Mouse (Mus musculus): ENCODE results near the gene Lsm7. TPM values are rescaled to one million over a fixed set of nuclear protein-coding genes. Genes with fewer than 3 reads are reported as not detected.

Lsm7 gene
- polyA plus RNA-seq, 1 experiment from 2014 or later, result 337 TPM

DNA sequence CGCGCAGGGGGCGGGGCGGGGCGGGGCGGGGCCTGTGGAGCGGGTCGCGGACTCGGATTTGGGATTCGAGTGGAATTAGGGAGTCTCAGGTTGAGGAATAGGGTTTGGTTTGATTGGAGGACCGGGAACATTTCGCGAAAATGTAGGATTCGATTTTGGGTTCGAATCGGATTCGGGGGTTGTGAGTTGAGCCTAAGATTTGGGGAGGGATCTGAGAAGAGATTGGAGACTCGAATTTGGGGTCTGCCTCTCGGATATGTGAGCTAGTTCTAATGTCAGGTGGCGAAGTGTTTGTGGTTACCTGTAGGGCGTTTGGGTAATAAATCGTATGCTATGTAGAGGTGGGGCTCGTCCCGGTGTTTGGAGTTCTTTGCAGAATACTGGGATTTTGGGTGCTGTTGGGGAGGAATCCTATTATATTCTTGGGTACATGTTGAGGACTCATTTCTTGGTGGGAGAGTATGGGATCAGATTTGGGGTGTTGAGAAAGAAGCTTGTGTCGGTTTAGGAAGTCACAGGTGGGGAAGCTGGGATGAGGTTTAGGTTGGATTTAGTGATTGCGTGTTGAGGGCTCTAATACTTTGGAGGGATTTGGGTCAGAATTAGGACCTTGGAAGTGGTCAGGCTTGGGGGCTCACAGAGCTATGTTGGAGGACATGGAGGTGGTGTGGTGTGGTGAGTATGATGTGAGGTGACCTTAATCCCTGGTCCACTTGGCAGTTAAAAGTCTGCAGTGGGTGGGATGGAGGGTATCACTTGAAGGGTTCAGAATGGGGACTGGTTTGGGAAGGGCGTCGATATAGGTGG, 27.7 kb downstream of the Lsm7 start:
- TF ChIP-seq CTCF (IDR thresholded peaks at IDR 0.05; ENCODE audit: low read depth), result no peak
- Histone ChIP-seq H3K27ac (ENCODE audit: low read depth) (peak overlapping the region; percentile 89), H3K27me3 (ENCODE audit: insufficient read depth, low read length) (no peaks in the 10 kb centered on the region), H3K36me3 (ENCODE audit: insufficient read depth) (peaks cover 24% of the 10 kb centered on the region), H3K9ac (peak overlapping the region; percentile 85), H3K9me3 (ENCODE audit: low read depth, low read length) (no peaks in the 10 kb centered on the region), H3K4me1 (ENCODE audit: insufficient read depth) (no peaks in the 10 kb centered on the region), H3K4me2 (peak overlapping the region; percentile 97), H3K4me3 (ENCODE audit: low read depth, low read length) (peak overlapping the region; percentile 65)
- ATAC-seq (ENCODE audit: insufficient read depth), result no peak
- 6% methylated on average over 29 of the region's 29 CpGs for WGBS
- no peak for DNase-seq

DNA sequence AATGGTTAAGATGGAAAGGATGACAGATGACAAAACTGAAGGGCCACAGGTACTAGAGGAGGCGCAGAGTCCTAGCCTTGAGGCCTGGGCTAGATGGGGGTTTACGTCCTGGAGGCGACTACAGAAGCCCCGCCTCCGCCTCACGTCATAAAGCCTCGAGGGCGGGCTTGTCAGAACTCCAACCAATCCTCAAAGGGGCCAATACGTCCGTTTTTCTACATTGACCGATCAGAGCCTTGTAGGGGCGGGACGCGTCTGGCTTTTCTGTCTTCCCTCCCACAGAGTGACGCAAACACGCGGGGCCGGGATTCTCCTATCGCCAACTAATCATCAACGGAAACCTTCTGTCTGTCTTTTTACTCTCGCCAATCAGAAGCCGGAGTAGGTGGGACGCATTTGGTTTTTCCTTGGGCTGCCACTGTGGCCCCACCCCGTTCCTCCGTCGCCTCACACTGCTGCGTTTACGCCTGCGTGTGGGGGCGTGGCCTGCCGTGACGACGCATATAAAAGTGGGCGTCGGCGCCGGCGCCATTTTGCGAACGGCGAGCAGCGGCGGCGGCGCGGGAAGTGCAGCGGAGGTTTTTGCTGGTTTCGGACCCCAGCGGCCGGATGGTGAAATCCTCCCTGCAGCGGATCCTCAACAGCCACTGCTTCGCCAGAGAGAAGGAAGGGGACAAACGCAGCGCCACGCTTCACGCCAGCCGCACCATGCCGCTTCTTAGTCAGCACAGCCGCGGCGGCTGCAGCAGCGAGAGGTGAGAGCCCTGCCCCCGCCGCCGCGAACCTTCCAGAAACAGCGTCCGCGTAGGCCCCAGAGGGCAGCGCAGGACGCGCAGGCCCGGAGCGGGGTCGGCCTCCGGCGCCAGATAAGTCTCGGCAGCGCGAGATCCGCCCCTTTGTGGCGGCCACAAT, 28.6 kb downstream of the Lsm7 start, which contains the start of gene Oaz1:
Gene Oaz1 (plus strand): TSS at position 506 of the 912 bp plus-strand sequence.
- H3K4me3 ChIP-seq (ENCODE audit: low read depth, low read length), result peak within 1 kb of the TSS; percentile 65
- no peaks in the 10 kb centered on the region for H3K4me1 ChIP-seq (ENCODE audit: insufficient read depth)
- H3K4me2 ChIP-seq, result peak within 1 kb of the TSS; percentile 97
- H3K36me3 ChIP-seq (ENCODE audit: insufficient read depth), result peaks cover 24% of the 10 kb centered on the region
- DNase-seq, result peak; percentile 100
- under 1% methylated on average over 77 of the region's 82 CpGs for WGBS
- peak; percentile 97 for ATAC-seq (ENCODE audit: insufficient read depth)
- peak within 1 kb of the TSS; percentile 85 for H3K9ac ChIP-seq
- H3K27ac ChIP-seq (ENCODE audit: low read depth), result peak within 1 kb of the TSS; percentile 89
- no peaks in the 10 kb centered on the region for H3K27me3 ChIP-seq (ENCODE audit: insufficient read depth, low read length)
- TF ChIP-seq CTCF (IDR thresholded peaks at IDR 0.05; ENCODE audit: low read depth), result no peak
- no peaks in the 10 kb centered on the region for H3K9me3 ChIP-seq (ENCODE audit: low read depth, low read length)

DNA sequence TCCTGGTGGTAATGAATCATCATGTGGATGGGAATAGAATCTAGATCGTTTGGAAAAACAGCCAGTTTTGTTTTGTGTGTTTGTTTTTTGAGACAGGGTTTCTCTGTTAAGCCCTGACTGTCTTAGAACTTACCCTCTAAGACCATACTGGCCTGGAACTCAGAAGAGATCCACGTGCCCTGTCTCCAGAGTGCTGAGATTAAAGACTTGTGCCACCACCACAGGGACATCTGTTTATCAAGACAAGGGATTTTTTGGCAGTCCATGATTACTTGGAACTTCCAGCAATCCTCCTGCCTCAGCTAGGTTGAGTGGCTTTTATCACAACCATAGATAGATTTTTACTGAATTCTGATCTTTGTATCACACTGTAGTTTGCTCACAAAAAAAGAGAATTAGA, 30.2 kb downstream of the Lsm7 start:
- no peak for DNase-seq
- no peak for ATAC-seq (ENCODE audit: insufficient read depth)
- no peak for TF ChIP-seq CTCF (IDR thresholded peaks at IDR 0.05; ENCODE audit: low read depth)
- Histone ChIP-seq H3K4me3 (ENCODE audit: low read depth, low read length) (no peak overlapping the region), H3K27me3 (ENCODE audit: insufficient read depth, low read length) (no peaks in the 10 kb centered on the region), H3K27ac (ENCODE audit: low read depth) (no peak overlapping the region), H3K9ac (no peak overlapping the region), H3K4me2 (no peak overlapping the region), H3K36me3 (ENCODE audit: insufficient read depth) (peaks cover 16% of the 10 kb centered on the region), H3K4me1 (ENCODE audit: insufficient read depth) (no peaks in the 10 kb centered on the region), H3K9me3 (ENCODE audit: low read depth, low read length) (no peaks in the 10 kb centered on the region)
- 58% methylated on average over 2 of the region's 2 CpGs for WGBS

DNA sequence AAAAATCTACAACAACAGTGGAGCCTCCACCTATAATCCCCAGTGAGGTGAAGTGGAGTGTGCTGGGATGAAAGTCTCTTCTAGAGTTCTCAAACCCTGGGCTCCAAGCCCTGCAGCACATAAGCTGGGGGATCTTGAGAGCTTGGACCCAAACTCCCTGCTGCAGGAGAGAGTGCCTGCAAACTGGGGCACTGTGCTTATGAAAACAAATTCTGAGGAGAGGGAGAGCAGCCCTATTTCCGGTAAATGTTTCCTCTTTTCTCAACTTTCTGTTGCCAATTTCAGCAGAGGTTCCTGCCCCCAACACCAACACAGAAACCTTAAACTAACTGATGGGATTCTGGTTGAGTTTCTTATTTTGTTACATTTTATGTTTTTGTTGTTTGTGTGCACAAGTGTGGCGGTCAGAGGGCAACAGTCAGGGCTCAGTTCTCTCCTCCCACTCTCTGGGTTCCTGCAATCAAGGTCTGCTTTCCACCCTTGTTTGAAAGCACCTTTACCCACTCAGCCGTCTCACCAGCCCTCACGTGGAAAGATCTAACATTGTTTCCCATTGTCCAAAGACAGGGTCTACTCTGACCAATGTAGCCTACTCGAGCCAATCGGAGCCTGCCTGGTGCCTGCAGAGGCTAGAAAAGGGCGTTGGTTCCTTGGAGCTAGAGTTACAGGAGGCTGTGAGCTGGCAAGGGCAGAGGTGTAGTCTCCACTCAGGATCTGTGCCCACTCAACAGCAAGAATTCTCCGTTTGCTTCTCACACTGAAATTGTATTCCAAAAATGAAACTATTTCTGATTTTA, 31.0 kb downstream of the Lsm7 start:
- H3K4me1 ChIP-seq (ENCODE audit: insufficient read depth), result no peaks in the 10 kb centered on the region
- H3K4me2 ChIP-seq, result no peak overlapping the region
- no peaks in the 10 kb centered on the region for H3K27me3 ChIP-seq (ENCODE audit: insufficient read depth, low read length)
- no peaks in the 10 kb centered on the region for H3K9me3 ChIP-seq (ENCODE audit: low read depth, low read length)
- TF ChIP-seq CTCF (IDR thresholded peaks at IDR 0.05; ENCODE audit: low read depth), result no peak
- H3K36me3 ChIP-seq (ENCODE audit: insufficient read depth), result peaks cover 8% of the 10 kb centered on the region; the same call in 1 of the 2 replicates
- ATAC-seq (ENCODE audit: insufficient read depth) (no peak), DNase-seq (no peak)
- WGBS, result 61% methylated on average over 8 of the region's 8 CpGs
- H3K27ac ChIP-seq (ENCODE audit: low read depth), result no peak overlapping the region
- H3K4me3 ChIP-seq (ENCODE audit: low read depth, low read length), result no peak overlapping the region
- H3K9ac ChIP-seq, result no peak overlapping the region

DNA sequence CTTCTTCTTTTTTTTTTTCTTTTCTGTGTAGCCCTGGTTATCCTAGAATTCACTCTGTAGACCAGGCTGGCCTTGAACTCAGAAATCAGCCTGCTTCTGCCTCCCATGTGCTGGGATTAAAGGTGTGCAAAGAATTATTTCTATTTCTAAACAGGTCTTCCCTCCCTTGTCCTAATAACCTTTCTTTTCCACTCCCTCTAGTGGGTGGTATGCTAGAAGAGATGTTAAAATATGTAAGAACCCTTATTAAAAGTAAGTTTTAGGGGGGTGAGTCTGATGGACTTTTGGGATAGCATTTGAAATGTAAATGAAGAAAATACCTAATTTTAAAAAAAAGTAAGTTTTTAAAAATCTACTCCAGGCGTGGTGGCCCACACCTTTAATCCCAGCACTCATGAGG, 31.7 kb downstream of the Lsm7 start:
- no peaks in the 10 kb centered on the region for H3K9me3 ChIP-seq (ENCODE audit: low read depth, low read length)
- H3K9ac ChIP-seq, result no peak overlapping the region
- 75% methylated on average over 1 of the region's 1 CpGs for WGBS
- no peak for ATAC-seq (ENCODE audit: insufficient read depth)
- no peaks in the 10 kb centered on the region for H3K27me3 ChIP-seq (ENCODE audit: insufficient read depth, low read length)
- peaks cover 2% of the 10 kb centered on the region; the same call in 1 of the 2 replicates for H3K36me3 ChIP-seq (ENCODE audit: insufficient read depth)
- H3K4me1 ChIP-seq (ENCODE audit: insufficient read depth), result no peaks in the 10 kb centered on the region
- no peak overlapping the region for H3K4me3 ChIP-seq (ENCODE audit: low read depth, low read length)
- H3K4me2 ChIP-seq, result no peak overlapping the region
- TF ChIP-seq CTCF (IDR thresholded peaks at IDR 0.05; ENCODE audit: low read depth), result no peak
- no peak overlapping the region for H3K27ac ChIP-seq (ENCODE audit: low read depth)
- no peak for DNase-seq

DNA sequence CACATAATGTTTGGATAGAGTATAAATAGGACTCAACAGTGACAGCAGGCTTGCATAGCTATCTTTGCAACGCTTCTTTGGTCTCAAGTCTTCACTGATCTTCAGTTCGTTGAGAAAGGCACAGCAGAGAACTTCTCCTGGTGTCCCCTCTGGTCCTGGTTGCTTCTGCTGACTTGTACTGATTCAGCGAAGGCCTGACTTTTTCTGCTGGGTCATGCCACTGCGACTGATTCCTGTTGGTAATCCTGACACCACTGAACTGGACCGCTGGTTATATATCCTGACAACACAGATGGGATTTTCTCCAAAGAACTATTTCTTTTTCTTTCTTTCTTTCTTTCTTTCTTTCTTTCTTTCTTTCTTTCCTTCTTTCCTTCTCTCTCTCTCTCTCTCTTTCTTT, 32.5 kb downstream of the Lsm7 start:
- Histone ChIP-seq H3K9me3 (ENCODE audit: low read depth, low read length) (no peaks in the 10 kb centered on the region), H3K4me1 (ENCODE audit: insufficient read depth) (no peaks in the 10 kb centered on the region), H3K27me3 (ENCODE audit: insufficient read depth, low read length) (no peaks in the 10 kb centered on the region), H3K4me2 (no peak overlapping the region), H3K36me3 (ENCODE audit: insufficient read depth) (no peaks in the 10 kb centered on the region), H3K27ac (ENCODE audit: low read depth) (no peak overlapping the region), H3K9ac (no peak overlapping the region), H3K4me3 (ENCODE audit: low read depth, low read length) (no peak overlapping the region)
- no peak for ATAC-seq (ENCODE audit: insufficient read depth)
- 86% methylated on average over 5 of the region's 5 CpGs for WGBS
- no peak for DNase-seq
- no peak for TF ChIP-seq CTCF (IDR thresholded peaks at IDR 0.05; ENCODE audit: low read depth)

Data from lung, embryonic 14.5 days (tissue).